Mouse (Mus musculus) colon, adult 2 months (tissue): ENCODE data around the gene Gm44502. TPM values are rescaled to one million over a fixed set of nuclear protein-coding genes. Genes with fewer than 3 reads are reported as not detected.

Experiments used
- polyA plus RNA-seq: library from polyadenylated mRNA; depleted of rRNA; stranded (reverse); fragments of >200 nt; gene quantifications from 2 replicates; pipeline ENCODE4 v1.2.3, GENCODE M21; 2012; rRNA removed

The Gm44502 gene
- 2.7 and 4.2 TPM in 2 replicates for polyA plus RNA-seq

GRCm38 (mm10) chr15:89429352-89430221 is at the start of gene Gm44502, which contains the start of the genes C730034F03Rik and Chkb:
Gm44502 (minus strand) TSS chr15:89429696.
C730034F03Rik (plus strand) TSS chr15:89429589.
Chkb (minus strand) TSS chr15:89429908.

GRCm38 (mm10) chr15:89477091-89477491 is 47.6 kb upstream of the Gm44502 start, which contains the start of gene Arsa:
Arsa (minus strand) TSS chr15:89477425.

GRCm38 (mm10) chr15:89453865-89454478 is 24.5 kb upstream of the Gm44502 start, which contains the start of gene Mapk8ip2:
Mapk8ip2 (plus strand) TSS chr15:89453913.

GRCm38 (mm10) chr15:89425711-89426121 is 3.8 kb downstream of the Gm44502 start, which contains the start of gene Cpt1b:
Cpt1b (minus strand) TSS chr15:89425863.

GRCm38 (mm10) chr15:89410118-89410517 is 19.4 kb downstream of the Gm44502 start, which contains the start of gene Syce3:
Syce3 (minus strand) TSS chr15:89410503.

GRCm38 (mm10) chr15:89384617-89385016 is 44.9 kb downstream of the Gm44502 start, which contains the start of gene Klhdc7b:
Klhdc7b (plus strand) TSS chr15:89384917.

GRCm38 (mm10) chr15:89378831-89379401 is 50.6 kb downstream of the Gm44502 start, which contains the start of gene Odf3b:
Odf3b (minus strand) TSS chr15:89379282.

GRCm38 (mm10) chr15:89376957-89377356 is 52.5 kb downstream of the Gm44502 start, which contains the start of gene Tymp:
Tymp (minus strand) TSS chr15:89377039.

GRCm38 (mm10) chr15:89373762-89374248 is 55.7 kb downstream of the Gm44502 start, which contains the start of gene Sco2:
Sco2 (minus strand) TSS chr15:89373846.

Other genes starting within 250 kb of the Gm44502 start
- gene Plxnb2, start 248.9 kb downstream of the Gm44502 start, polyA plus RNA-seq, result 407 and 411 TPM in 2 replicates
- gene Dennd6b, start 233.2 kb downstream of the Gm44502 start, polyA plus RNA-seq, result 13.8 and 18.4 TPM in 2 replicates
- 241 and 282 TPM in 2 replicates for gene Ppp6r2, start 218.1 kb downstream of the Gm44502 start, polyA plus RNA-seq
- gene Sbf1, start 114.4 kb downstream of the Gm44502 start, polyA plus RNA-seq, result 227 and 272 TPM in 2 replicates
- gene Adm2, start 107.0 kb downstream of the Gm44502 start, polyA plus RNA-seq, result 0.30 and 1.4 TPM in 2 replicates
- 0.20 TPM in 1 of 2 replicates, not detected in the other for gene Miox, start 95.3 kb downstream of the Gm44502 start, polyA plus RNA-seq
- gene Lmf2, start 74.0 kb downstream of the Gm44502 start, polyA plus RNA-seq, result 43.5 and 43.9 TPM in 2 replicates
- gene Ncaph2, start 74.0 kb downstream of the Gm44502 start, polyA plus RNA-seq, result 122 and 131 TPM in 2 replicates
- gene Sco2, start 55.9 kb downstream of the Gm44502 start, polyA plus RNA-seq, result 52.1 and 55.9 TPM in 2 replicates
- gene Tymp, start 52.7 kb downstream of the Gm44502 start, polyA plus RNA-seq, result 8.3 and 8.6 TPM in 2 replicates
- gene Odf3b, start 50.4 kb downstream of the Gm44502 start, polyA plus RNA-seq, result 48.4 and 50.3 TPM in 2 replicates
- 0.27 and 0.44 TPM in 2 replicates for gene Klhdc7b, start 44.8 kb downstream of the Gm44502 start, polyA plus RNA-seq
- 0.37 TPM in 1 of 2 replicates, not detected in the other for gene Syce3, start 19.2 kb downstream of the Gm44502 start, polyA plus RNA-seq
- 2.4 and 3.1 TPM in 2 replicates for gene Cpt1b, start 3.8 kb downstream of the Gm44502 start, polyA plus RNA-seq
- 0.54 and 0.65 TPM in 2 replicates for gene C730034F03Rik, start 107 bp downstream of the Gm44502 start, polyA plus RNA-seq
- gene Chkb, start 212 bp upstream of the Gm44502 start, polyA plus RNA-seq, result 84.7 and 107 TPM in 2 replicates
- gene Mapk8ip2, start 24.2 kb upstream of the Gm44502 start, polyA plus RNA-seq, result 2.3 and 2.4 TPM in 2 replicates
- 45.2 and 46.6 TPM in 2 replicates for gene Arsa, start 47.7 kb upstream of the Gm44502 start, polyA plus RNA-seq
- gene Shank3, start 69.9 kb upstream of the Gm44502 start, polyA plus RNA-seq, result 11.4 and 11.7 TPM in 2 replicates
- gene Acr, start 138.6 kb upstream of the Gm44502 start, polyA plus RNA-seq, result 0.21 and 0.28 TPM in 2 replicates
- 5.5 and 7.3 TPM in 2 replicates for gene Rabl2, start 162.2 kb upstream of the Gm44502 start, polyA plus RNA-seq